Mouse (Mus musculus): ENCODE data around the gene Olfr1263. TPM values are rescaled to one million over a fixed set of nuclear protein-coding genes. Genes with fewer than 3 reads are reported as not detected.

The Olfr1263 gene
- polyA plus RNA-seq (2012; fragmentation: generic; extraction: Trizol), result not detected
- long read RNA-seq, experiment 1, result 0 reads
- long read RNA-seq, experiment 2, result 0 reads

DNA sequence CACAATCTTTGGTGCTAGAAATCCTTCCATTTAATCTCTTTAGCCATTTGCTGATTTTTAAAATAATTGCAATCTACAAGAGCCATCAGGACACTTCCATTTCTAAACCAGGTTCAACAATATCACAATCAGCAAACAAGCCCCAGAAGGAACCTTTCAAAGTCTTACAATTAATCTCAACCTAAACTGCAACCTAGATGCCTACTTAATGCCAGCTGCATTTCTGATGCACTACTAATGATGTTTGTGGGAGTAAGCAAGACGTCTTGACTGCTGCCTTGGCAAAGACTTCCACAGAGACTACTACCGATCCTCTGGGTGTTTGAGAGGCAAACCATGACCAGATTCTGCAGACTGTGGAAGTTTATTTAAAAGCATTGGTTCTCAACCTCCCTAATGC lies at the start of gene Olfr1263:
Gene Olfr1263 (plus strand): TSS at position 301 of the 400 bp plus-strand sequence.
- Histone ChIP-seq H3K4me3 (ENCODE audit: insufficient read depth, poor library complexity, severe bottlenecking) (no peak within 1 kb of the TSS), H3K79me2 (ENCODE audit: control insufficient read depth, insufficient read depth) (no peaks in the 10 kb centered on the region), H3K27me3 (ENCODE audit: control insufficient read depth, insufficient read depth, insufficient read length) (no peaks in the 10 kb centered on the region), H3K79me3 (ENCODE audit: low read depth) (no peaks in the 10 kb centered on the region), H3ac (ENCODE audit: control insufficient read depth, insufficient read length, low read depth) (no peak within 1 kb of the TSS), H3K36me3 (ENCODE audit: control insufficient read depth, insufficient read depth) (no peaks in the 10 kb centered on the region)
- no peak for TF ChIP-seq CTCF (IDR thresholded peaks at IDR 0.05; ENCODE audit: control insufficient read depth, insufficient read depth, insufficient read length)
- no peak for TF ChIP-seq MYOG (IDR thresholded peaks at IDR 0.05; ENCODE audit: control insufficient read depth, extremely low read depth, insufficient read length)
- no peak for TF ChIP-seq MYOD1 (IDR thresholded peaks at IDR 0.05; ENCODE audit: control insufficient read depth, insufficient read length, low read depth)
- TF ChIP-seq FOSL1 (IDR thresholded peaks at IDR 0.05; ENCODE audit: insufficient read depth, low read length, poor library complexity, severe bottlenecking), result no peak
- TF ChIP-seq USF1 (IDR thresholded peaks at IDR 0.05; ENCODE audit: low read depth), result no peak
- no peak for TF ChIP-seq CEBPB (IDR thresholded peaks at IDR 0.05; ENCODE audit: low read depth)
- TF ChIP-seq MAX (IDR thresholded peaks at IDR 0.05), result no peak

DNA sequence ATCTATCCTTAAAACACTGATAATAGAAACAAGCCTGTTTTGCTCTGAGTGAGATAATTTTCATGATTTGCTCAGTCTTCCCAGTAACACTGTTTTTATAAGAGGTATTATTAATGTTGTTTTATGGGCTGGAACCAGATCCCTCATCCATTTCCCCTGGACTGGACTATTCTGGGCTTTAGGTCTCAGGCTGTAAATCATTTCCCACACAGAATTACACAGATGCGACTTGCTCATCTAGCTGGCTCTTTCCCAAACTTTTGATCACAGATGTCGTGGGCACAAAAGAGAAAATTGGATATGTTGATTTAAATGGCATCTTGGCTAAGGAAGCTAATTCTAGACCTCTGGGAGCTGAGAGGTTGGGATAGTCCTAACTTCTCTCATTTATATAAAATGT lies 37.7 kb upstream of the Olfr1263 start, which contains the start of gene Olfr1260:
Gene Olfr1260 (plus strand): TSS at position 157 of the 400 bp plus-strand sequence.
- Histone ChIP-seq H3K4me3 (ENCODE audit: insufficient read depth, poor library complexity, severe bottlenecking) (no peak within 1 kb of the TSS), H3ac (ENCODE audit: control insufficient read depth, insufficient read length, low read depth) (no peak within 1 kb of the TSS), H3K27me3 (ENCODE audit: control insufficient read depth, insufficient read depth, insufficient read length) (no peaks in the 10 kb centered on the region), H3K79me3 (ENCODE audit: low read depth) (no peaks in the 10 kb centered on the region), H3K79me2 (ENCODE audit: control insufficient read depth, insufficient read depth) (no peaks in the 10 kb centered on the region), H3K36me3 (ENCODE audit: control insufficient read depth, insufficient read depth) (no peaks in the 10 kb centered on the region)
- TF ChIP-seq CEBPB (IDR thresholded peaks at IDR 0.05; ENCODE audit: low read depth) (no peak), USF1 (IDR thresholded peaks at IDR 0.05; ENCODE audit: low read depth) (no peak), MYOG (IDR thresholded peaks at IDR 0.05; ENCODE audit: control insufficient read depth, extremely low read depth, insufficient read length) (no peak), MAX (IDR thresholded peaks at IDR 0.05) (no peak), CTCF (IDR thresholded peaks at IDR 0.05; ENCODE audit: control insufficient read depth, insufficient read depth, insufficient read length) (no peak), MYOD1 (IDR thresholded peaks at IDR 0.05; ENCODE audit: control insufficient read depth, insufficient read length, low read depth) (no peak), FOSL1 (IDR thresholded peaks at IDR 0.05; ENCODE audit: insufficient read depth, low read length, poor library complexity, severe bottlenecking) (no peak)

DNA sequence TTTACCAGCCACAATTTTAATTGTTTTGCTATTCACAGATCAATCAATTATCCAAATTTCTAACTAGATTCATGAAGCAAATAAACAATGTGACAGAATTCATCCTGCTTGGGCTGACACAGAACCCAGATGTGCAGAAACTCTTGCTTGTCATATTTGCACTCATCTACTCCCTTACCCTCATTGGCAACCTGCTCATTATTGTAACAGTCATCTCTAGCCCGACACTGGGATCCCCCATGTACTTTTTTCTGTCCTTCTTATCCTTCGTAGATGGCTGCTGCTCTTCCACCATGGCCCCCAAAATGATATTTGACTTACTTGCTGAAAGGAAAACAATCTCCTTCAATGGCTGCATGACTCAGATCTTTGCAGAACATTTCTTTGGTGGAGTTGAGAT lies 34.2 kb upstream of the Olfr1263 start:
- Histone ChIP-seq H3K27me3 (ENCODE audit: control insufficient read depth, insufficient read depth, insufficient read length) (no peaks in the 10 kb centered on the region), H3K4me3 (ENCODE audit: insufficient read depth, poor library complexity, severe bottlenecking) (no peak overlapping the region)

DNA sequence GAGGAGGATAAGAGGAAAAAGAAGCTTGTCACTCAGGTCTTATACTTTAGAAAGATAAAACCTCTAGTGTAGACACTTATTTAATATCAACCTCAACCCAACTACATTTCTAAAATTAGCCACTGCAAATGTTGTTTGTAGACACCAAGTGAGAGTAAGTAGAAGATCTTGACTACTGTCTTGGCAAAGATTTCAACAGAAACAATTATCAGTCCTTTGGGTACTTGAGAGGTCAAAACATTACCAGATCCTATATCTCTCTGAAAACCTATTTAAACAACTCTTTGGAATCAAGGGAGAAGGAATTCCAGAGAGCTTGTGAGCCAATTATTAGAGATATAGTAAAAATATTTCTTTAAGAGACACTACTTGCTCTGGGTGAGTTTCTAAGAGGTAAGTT lies 21.0 kb upstream of the Olfr1263 start, which contains the start of gene Olfr1261:
Gene Olfr1261 (plus strand): TSS at position 301 of the 400 bp plus-strand sequence.
- Histone ChIP-seq H3ac (ENCODE audit: control insufficient read depth, insufficient read length, low read depth) (no peak within 1 kb of the TSS), H3K4me3 (ENCODE audit: insufficient read depth, poor library complexity, severe bottlenecking) (no peak within 1 kb of the TSS), H3K79me3 (ENCODE audit: low read depth) (no peaks in the 10 kb centered on the region), H3K36me3 (ENCODE audit: control insufficient read depth, insufficient read depth) (no peaks in the 10 kb centered on the region), H3K27me3 (ENCODE audit: control insufficient read depth, insufficient read depth, insufficient read length) (no peaks in the 10 kb centered on the region), H3K79me2 (ENCODE audit: control insufficient read depth, insufficient read depth) (no peaks in the 10 kb centered on the region)
- TF ChIP-seq MAX (IDR thresholded peaks at IDR 0.05), result no peak
- no peak for TF ChIP-seq CTCF (IDR thresholded peaks at IDR 0.05; ENCODE audit: control insufficient read depth, insufficient read depth, insufficient read length)
- TF ChIP-seq MYOG (IDR thresholded peaks at IDR 0.05; ENCODE audit: control insufficient read depth, extremely low read depth, insufficient read length), result no peak
- TF ChIP-seq FOSL1 (IDR thresholded peaks at IDR 0.05; ENCODE audit: insufficient read depth, low read length, poor library complexity, severe bottlenecking), result no peak
- TF ChIP-seq CEBPB (IDR thresholded peaks at IDR 0.05; ENCODE audit: low read depth), result no peak
- no peak for TF ChIP-seq USF1 (IDR thresholded peaks at IDR 0.05; ENCODE audit: low read depth)
- no peak for TF ChIP-seq MYOD1 (IDR thresholded peaks at IDR 0.05; ENCODE audit: control insufficient read depth, insufficient read length, low read depth)

More for the DNA sequence above, 34.2 kb upstream of the Olfr1263 start:
- Histone ChIP-seq H3K36me3 (ENCODE audit: control insufficient read depth, insufficient read depth) (no peaks in the 10 kb centered on the region), H3ac (ENCODE audit: control insufficient read depth, insufficient read length, low read depth) (no peak overlapping the region), H3K79me3 (ENCODE audit: low read depth) (no peaks in the 10 kb centered on the region), H3K79me2 (ENCODE audit: control insufficient read depth, insufficient read depth) (no peaks in the 10 kb centered on the region)
- TF ChIP-seq CEBPB (IDR thresholded peaks at IDR 0.05; ENCODE audit: low read depth), result no peak
- no peak for TF ChIP-seq USF1 (IDR thresholded peaks at IDR 0.05; ENCODE audit: low read depth)
- TF ChIP-seq MYOG (IDR thresholded peaks at IDR 0.05; ENCODE audit: control insufficient read depth, extremely low read depth, insufficient read length), result no peak
- no peak for TF ChIP-seq CTCF (IDR thresholded peaks at IDR 0.05; ENCODE audit: control insufficient read depth, insufficient read depth, insufficient read length)
- TF ChIP-seq FOSL1 (IDR thresholded peaks at IDR 0.05; ENCODE audit: insufficient read depth, low read length, poor library complexity, severe bottlenecking), result no peak
- TF ChIP-seq MAX (IDR thresholded peaks at IDR 0.05), result no peak
- no peak for TF ChIP-seq MYOD1 (IDR thresholded peaks at IDR 0.05; ENCODE audit: control insufficient read depth, insufficient read length, low read depth)

DNA sequence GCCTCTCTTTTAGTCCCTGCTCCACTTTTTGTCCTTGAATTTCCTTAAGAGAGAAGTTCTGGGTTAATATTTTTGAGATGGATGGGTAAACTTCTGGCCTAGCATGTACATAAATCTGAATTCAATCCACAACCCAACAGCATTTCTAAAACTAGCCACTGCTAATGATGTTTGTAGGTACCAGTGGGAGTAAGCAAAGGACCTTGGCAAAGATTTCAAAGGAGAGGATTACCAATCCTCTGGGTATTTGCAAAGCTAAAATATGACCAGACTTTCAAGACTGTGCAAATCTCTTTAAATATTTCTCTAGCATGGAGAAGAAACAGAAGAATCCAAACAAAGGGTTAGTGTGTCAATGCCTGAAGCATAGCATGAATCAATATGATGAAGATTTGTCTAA lies 12.1 kb upstream of the Olfr1263 start, which contains the start of gene Olfr1262:
Gene Olfr1262 (plus strand): TSS at position 301 of the 400 bp plus-strand sequence.
- no peak within 1 kb of the TSS for H3K4me3 ChIP-seq (ENCODE audit: insufficient read depth, poor library complexity, severe bottlenecking)
- H3K79me2 ChIP-seq (ENCODE audit: control insufficient read depth, insufficient read depth), result no peaks in the 10 kb centered on the region
- H3K27me3 ChIP-seq (ENCODE audit: control insufficient read depth, insufficient read depth, insufficient read length), result no peaks in the 10 kb centered on the region
- no peaks in the 10 kb centered on the region for H3K79me3 ChIP-seq (ENCODE audit: low read depth)
- H3ac ChIP-seq (ENCODE audit: control insufficient read depth, insufficient read length, low read depth), result no peak within 1 kb of the TSS
- no peaks in the 10 kb centered on the region for H3K36me3 ChIP-seq (ENCODE audit: control insufficient read depth, insufficient read depth)
- TF ChIP-seq FOSL1 (IDR thresholded peaks at IDR 0.05; ENCODE audit: insufficient read depth, low read length, poor library complexity, severe bottlenecking), result no peak
- TF ChIP-seq USF1 (IDR thresholded peaks at IDR 0.05; ENCODE audit: low read depth), result no peak
- TF ChIP-seq CTCF (IDR thresholded peaks at IDR 0.05; ENCODE audit: control insufficient read depth, insufficient read depth, insufficient read length), result no peak
- TF ChIP-seq MAX (IDR thresholded peaks at IDR 0.05), result no peak
- no peak for TF ChIP-seq MYOD1 (IDR thresholded peaks at IDR 0.05; ENCODE audit: control insufficient read depth, insufficient read length, low read depth)
- TF ChIP-seq MYOG (IDR thresholded peaks at IDR 0.05; ENCODE audit: control insufficient read depth, extremely low read depth, insufficient read length), result no peak
- no peak for TF ChIP-seq CEBPB (IDR thresholded peaks at IDR 0.05; ENCODE audit: low read depth)

All from C2C12 (cell line).